Comparison of ENCODE assay signal across 9 mouse cellular contexts in the genomic region with DNA sequence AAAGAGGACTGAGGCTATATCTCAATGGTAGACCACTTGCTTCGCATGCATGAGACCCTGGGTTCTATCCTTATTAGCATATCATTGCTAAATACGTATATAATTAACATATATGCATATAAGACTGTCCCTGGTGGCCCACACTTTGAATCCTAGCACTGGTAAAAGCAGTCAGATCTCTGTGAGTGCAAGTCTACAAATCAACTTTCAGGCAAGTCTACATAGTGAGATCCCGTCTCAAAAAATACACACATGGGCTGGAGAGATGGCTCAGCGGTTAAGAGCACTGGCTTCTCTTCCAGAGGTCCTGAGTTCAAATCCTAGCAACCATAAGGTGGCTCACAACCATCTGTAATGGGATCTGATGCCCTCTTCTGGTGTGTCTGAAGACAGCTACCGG. TPM values are rescaled to one million over a fixed set of nuclear protein-coding genes. Genes with fewer than 3 reads are reported as not detected.
DNase-seq lines count a peak whose midpoint lies in the region; ATAC-seq and TF ChIP-seq lines count a peak whose summit lies in the region.
"Had no signal": no experiment of that assay in that cellular context is flagged by ENCODE, and none has a peak within 500 bp of the region (broad histone marks: within the 10 kb centered on the region; RNA-seq: fewer than 3 reads in every experiment).

No protein-coding gene starts in this region.

- peaks cover 29% of the 10 kb centered on the region for H3K4me1 ChIP-seq in embryonic facial prominence, embryonic 12.5 days
- H3K4me1 ChIP-seq in embryonic facial prominence, embryonic 10.5 days, result peaks cover 35% of the 10 kb centered on the region
- H3K4me1 ChIP-seq in forebrain, embryonic 15.5 days, result peaks cover 34% of the 10 kb centered on the region
- H3K4me1 ChIP-seq in midbrain, embryonic 16.5 days (ENCODE audit: control insufficient read depth, insufficient read depth, low read length), result peaks cover 18% of the 10 kb centered on the region

- no peaks in the 10 kb centered on the region for H3K27me3 ChIP-seq in embryonic facial prominence, embryonic 12.5 days
- H3K27me3 ChIP-seq in embryonic facial prominence, embryonic 10.5 days (replicated peaks; ENCODE audit: low read depth, poor library complexity, severe bottlenecking), result no peaks in the 10 kb centered on the region
- H3K27me3 ChIP-seq in forebrain, embryonic 15.5 days, result no peaks in the 10 kb centered on the region
- H3K27me3 ChIP-seq in midbrain, embryonic 16.5 days (ENCODE audit: control insufficient read depth, insufficient read depth, low read depth, low read length), result no peaks in the 10 kb centered on the region

- no peaks in the 10 kb centered on the region for H3K36me3 ChIP-seq in embryonic facial prominence, embryonic 12.5 days
- H3K36me3 ChIP-seq in embryonic facial prominence, embryonic 10.5 days (replicated peaks), result no peaks in the 10 kb centered on the region
- H3K36me3 ChIP-seq in forebrain, embryonic 15.5 days, result no peaks in the 10 kb centered on the region
- H3K36me3 ChIP-seq in midbrain, embryonic 16.5 days (ENCODE audit: control insufficient read depth, insufficient read depth, low read length), result no peaks in the 10 kb centered on the region

- no peak overlapping the region for H3K9ac ChIP-seq in embryonic facial prominence, embryonic 12.5 days
- H3K9ac ChIP-seq in forebrain, embryonic 15.5 days (replicated peaks), result no peak overlapping the region
- H3K9ac ChIP-seq in midbrain, embryonic 16.5 days (ENCODE audit: low read depth, low read length), result no peak overlapping the region

- H3K4me2 ChIP-seq in embryonic facial prominence, embryonic 12.5 days (replicated peaks), result peak overlapping the region; percentile 55; the same call in 1 of the 2 replicates
- peak overlapping the region; percentile 78; the same call in 1 of the 2 replicates for H3K4me2 ChIP-seq in forebrain, embryonic 15.5 days (replicated peaks)
- H3K4me2 ChIP-seq in midbrain, embryonic 16.5 days (ENCODE audit: low read length), result peak overlapping the region; percentile 82; the same call in 1 of the 2 replicates

- H3K27ac ChIP-seq in embryonic facial prominence, embryonic 12.5 days, result no peak overlapping the region
- H3K27ac ChIP-seq in embryonic facial prominence, embryonic 10.5 days (replicated peaks), result no peak overlapping the region
- H3K27ac ChIP-seq in layer of hippocampus, adult 2 months, result no peak overlapping the region
- peak overlapping the region; percentile 100 for H3K27ac ChIP-seq in forebrain, embryonic 15.5 days (replicated peaks)
- H3K27ac ChIP-seq in midbrain, embryonic 16.5 days (ENCODE audit: low read length), result no peak overlapping the region

- 37% methylated on average over 5 of the region's 5 CpGs for WGBS in embryonic facial prominence, embryonic 12.5 days
- 34% methylated on average over 5 of the region's 5 CpGs for WGBS in embryonic facial prominence, embryonic 10.5 days
- WGBS in forebrain, embryonic 15.5 days, result 35% methylated on average over 5 of the region's 5 CpGs
- WGBS in midbrain, embryonic 16.5 days, result 33% methylated on average over 5 of the region's 5 CpGs

- DNase-seq in embryonic facial prominence, embryonic 10.5 days (ENCODE audit: low spot score), result no peak
- DNase-seq in layer of hippocampus, adult 2 months (ENCODE audit: low spot score in 2 of 2), result no peak
- DNase-seq in layer of hippocampus, adult 11-12 months (ENCODE audit: low spot score), result no peak
- DNase-seq in layer of hippocampus, postnatal 25 days (ENCODE audit: extremely low spot score in 1 of 2, low spot score in 1 of 2), result no peak
- no peak for DNase-seq in layer of hippocampus, postnatal 14 days (ENCODE audit: low spot score in 2 of 2)

- no peaks in the 10 kb centered on the region for H3K9me3 ChIP-seq in embryonic facial prominence, embryonic 12.5 days
- no peaks in the 10 kb centered on the region for H3K9me3 ChIP-seq in embryonic facial prominence, embryonic 10.5 days
- no peaks in the 10 kb centered on the region for H3K9me3 ChIP-seq in forebrain, embryonic 15.5 days
- no peaks in the 10 kb centered on the region for H3K9me3 ChIP-seq in midbrain, embryonic 16.5 days (replicated peaks; ENCODE audit: control insufficient read depth, low read length, poor library complexity, severe bottlenecking)

- TF ChIP-seq CTCF in layer of hippocampus, adult 2 months (conservative IDR thresholded peaks at IDR 0.05), result peak; percentile 46

- no peak for ATAC-seq in embryonic facial prominence, embryonic 12.5 days (ENCODE audit: insufficient number of reproducible peaks, insufficient read depth, low FRiP score, low TSS enrichment)
- ATAC-seq in forebrain, embryonic 15.5 days (replicated peaks), result no peak
- ATAC-seq in midbrain, embryonic 16.5 days, result no peak

- no peak overlapping the region for H3K4me3 ChIP-seq in embryonic facial prominence, embryonic 12.5 days
- no peak overlapping the region for H3K4me3 ChIP-seq in embryonic facial prominence, embryonic 10.5 days
- H3K4me3 ChIP-seq in layer of hippocampus, adult 2 months, result no peak overlapping the region
- no peak overlapping the region for H3K4me3 ChIP-seq in forebrain, embryonic 15.5 days
- H3K4me3 ChIP-seq in midbrain, embryonic 16.5 days (ENCODE audit: low read depth, low read length), result no peak overlapping the region

RNA-seq across cellular contexts. Expression of a gene that starts 6.6 kb away (rescaled TPM):
- polyA plus RNA-seq in embryonic facial prominence, embryonic 12.5 days (2016; fragmentation: Nextera tagmentation; extraction: Ambion mirVana), result 23.2 and 25.9 TPM in 2 replicates
- 14.5 and 16.0 TPM in 2 replicates for polyA plus RNA-seq in embryonic facial prominence, embryonic 10.5 days (2016; fragmentation: Nextera tagmentation; extraction: Ambion mirVana)
- total RNA-seq in layer of hippocampus, adult 2 months (2021), result 10 to 100 TPM; 37.8 to 56.5 TPM
- polyA plus RNA-seq in forebrain, embryonic 15.5 days (2015; fragmentation: Nextera tagmentation; extraction: Ambion mirVana), result 34.0 and 34.2 TPM in 2 replicates
- 32.3 and 32.7 TPM in 2 replicates for polyA plus RNA-seq in midbrain, embryonic 16.5 days (2015; fragmentation: Nextera tagmentation; extraction: Ambion mirVana)
- 10 to 100 TPM; 27.6 to 39.7 TPM for total RNA-seq in layer of hippocampus, postnatal 25 days (2021)
- total RNA-seq in layer of hippocampus, postnatal 14 days (2021), result 10 to 100 TPM; 25.8 to 28.3 TPM

RNA-seq across cellular contexts. Expression of a gene that starts 15.4 kb away (rescaled TPM):
- polyA plus RNA-seq in embryonic facial prominence, embryonic 12.5 days (2016; fragmentation: Nextera tagmentation; extraction: Ambion mirVana), result 46.8 and 47.1 TPM in 2 replicates
- polyA plus RNA-seq in embryonic facial prominence, embryonic 10.5 days (2016; fragmentation: Nextera tagmentation; extraction: Ambion mirVana), result 50.3 and 50.6 TPM in 2 replicates
- total RNA-seq in layer of hippocampus, adult 2 months (2021), result 10 to 100 TPM; 40.8 to 47.3 TPM
- 19.1 and 19.7 TPM in 2 replicates for polyA plus RNA-seq in forebrain, embryonic 15.5 days (2015; fragmentation: Nextera tagmentation; extraction: Ambion mirVana)
- 18.3 and 18.5 TPM in 2 replicates for polyA plus RNA-seq in midbrain, embryonic 16.5 days (2015; fragmentation: Nextera tagmentation; extraction: Ambion mirVana)
- 10 to 100 TPM; 30.9 to 41.9 TPM for total RNA-seq in layer of hippocampus, postnatal 25 days (2021)
- 10 to 100 TPM; 33.1 to 38.7 TPM for total RNA-seq in layer of hippocampus, postnatal 14 days (2021)

RNA-seq across cellular contexts. Expression of a gene that starts 25.0 kb away (rescaled TPM):
- not detected in 2 replicates for polyA plus RNA-seq in embryonic facial prominence, embryonic 12.5 days (2016; fragmentation: Nextera tagmentation; extraction: Ambion mirVana)
- polyA plus RNA-seq in embryonic facial prominence, embryonic 10.5 days (2016; fragmentation: Nextera tagmentation; extraction: Ambion mirVana), result not detected in 2 replicates
- not detected for total RNA-seq in layer of hippocampus, adult 2 months (2021)
- polyA plus RNA-seq in forebrain, embryonic 15.5 days (2015; fragmentation: Nextera tagmentation; extraction: Ambion mirVana), result not detected in 2 replicates
- not detected in 2 replicates for polyA plus RNA-seq in midbrain, embryonic 16.5 days (2015; fragmentation: Nextera tagmentation; extraction: Ambion mirVana)
- not detected for total RNA-seq in layer of hippocampus, postnatal 25 days (2021)
- not detected for total RNA-seq in layer of hippocampus, postnatal 14 days (2021)
- total RNA-seq: left cerebral cortex, postnatal 10 days had no signal
